Mouse (Mus musculus): Measurements from ENCODE around the gene Elac2. TPM values are rescaled to one million over a fixed set of nuclear protein-coding genes. Genes with fewer than 3 reads are reported as not detected.
A peak's percentile ranks its signal among the peaks of the same experiment; 100 is the strongest.

Gene Elac2
- polyA plus RNA-seq (2015; fragmentation: Nextera tagmentation; extraction: Ambion mirVana), result 23.8 and 28.4 TPM in 2 replicates

- peak within 1 kb of the TSS; percentile 83 for H3K9ac ChIP-seq
Measured at GRCm38 (mm10) chr11:64978720-64979488, at the start of gene Elac2. TSS of gene Elac2 (plus strand) at chr11:64979038.

GRCm38 (mm10) chr11:64929130-64929529 lies 49.7 kb upstream of the Elac2 start:
- no peaks in the 10 kb centered on the region for H3K36me3 ChIP-seq
- no peak for ATAC-seq (ENCODE audit: insufficient number of reproducible peaks, insufficient read depth, low FRiP score, low TSS enrichment, low read depth)
- no peaks in the 10 kb centered on the region for H3K27me3 ChIP-seq
- H3K9ac ChIP-seq, result no peak overlapping the region
- H3K4me3 ChIP-seq, result no peak overlapping the region
- H3K9me3 ChIP-seq, result no peaks in the 10 kb centered on the region
- H3K4me1 ChIP-seq, result no peaks in the 10 kb centered on the region
- H3K27ac ChIP-seq, result no peak overlapping the region
- H3K4me2 ChIP-seq, result no peak overlapping the region
- WGBS, result 90% methylated on average over 2 of the region's 2 CpGs

More at GRCm38 (mm10) chr11:64978720-64979488, at the start of gene Elac2:
- no peaks in the 10 kb centered on the region for H3K9me3 ChIP-seq
- ATAC-seq (ENCODE audit: insufficient number of reproducible peaks, insufficient read depth, low FRiP score, low TSS enrichment, low read depth), result peak; percentile 98
- no peaks in the 10 kb centered on the region for H3K27me3 ChIP-seq
- H3K4me2 ChIP-seq, result peak within 1 kb of the TSS; percentile 86
- peak within 1 kb of the TSS; percentile 94 for H3K4me3 ChIP-seq
- no peak within 1 kb of the TSS for H3K27ac ChIP-seq
- peaks cover 17% of the 10 kb centered on the region for H3K4me1 ChIP-seq
- WGBS, result under 1% methylated on average over 65 of the region's 65 CpGs
- H3K36me3 ChIP-seq, result peaks cover 25% of the 10 kb centered on the region

GRCm38 (mm10) chr11:64931060-64931770 lies 47.6 kb upstream of the Elac2 start:
- H3K36me3 ChIP-seq, result no peaks in the 10 kb centered on the region
- no peak overlapping the region for H3K4me3 ChIP-seq
- no peak overlapping the region for H3K27ac ChIP-seq
- H3K4me2 ChIP-seq, result no peak overlapping the region
- H3K4me1 ChIP-seq, result peaks cover 4% of the 10 kb centered on the region; the same call in 1 of the 2 replicates
- no peak overlapping the region for H3K9ac ChIP-seq
- no peaks in the 10 kb centered on the region for H3K9me3 ChIP-seq
- no peaks in the 10 kb centered on the region for H3K27me3 ChIP-seq
- 58% methylated on average over 11 of the region's 11 CpGs for WGBS
- no peak for ATAC-seq (ENCODE audit: insufficient number of reproducible peaks, insufficient read depth, low FRiP score, low TSS enrichment, low read depth)

GRCm38 (mm10) chr11:64937226-64937625 lies 41.6 kb upstream of the Elac2 start:
- 40% methylated on average over 2 of the region's 2 CpGs for WGBS
- H3K4me3 ChIP-seq, result no peak overlapping the region

GRCm38 (mm10) chr11:64941193-64941592 lies 37.6 kb upstream of the Elac2 start:
- no peak overlapping the region for H3K27ac ChIP-seq
- H3K9ac ChIP-seq, result no peak overlapping the region
- no peaks in the 10 kb centered on the region for H3K27me3 ChIP-seq
- WGBS, result 86% methylated on average over 2 of the region's 2 CpGs
- no peak overlapping the region for H3K4me3 ChIP-seq
- H3K4me2 ChIP-seq, result no peak overlapping the region
- no peaks in the 10 kb centered on the region for H3K9me3 ChIP-seq
- ATAC-seq (ENCODE audit: insufficient number of reproducible peaks, insufficient read depth, low FRiP score, low TSS enrichment, low read depth), result no peak
- H3K4me1 ChIP-seq, result peaks cover 16% of the 10 kb centered on the region
- H3K36me3 ChIP-seq, result no peaks in the 10 kb centered on the region

More at GRCm38 (mm10) chr11:64937226-64937625, 41.6 kb upstream of the Elac2 start:
- no peak overlapping the region for H3K9ac ChIP-seq
- no peaks in the 10 kb centered on the region for H3K27me3 ChIP-seq
- H3K36me3 ChIP-seq, result no peaks in the 10 kb centered on the region
- H3K27ac ChIP-seq, result no peak overlapping the region
- H3K9me3 ChIP-seq, result no peaks in the 10 kb centered on the region
- no peak for ATAC-seq (ENCODE audit: insufficient number of reproducible peaks, insufficient read depth, low FRiP score, low TSS enrichment, low read depth)
- no peak overlapping the region for H3K4me2 ChIP-seq
- H3K4me1 ChIP-seq, result peaks cover 20% of the 10 kb centered on the region

GRCm38 (mm10) chr11:64949782-64950181 lies 29.1 kb upstream of the Elac2 start:
- H3K4me1 ChIP-seq, result peaks cover 8% of the 10 kb centered on the region
- H3K27ac ChIP-seq, result no peak overlapping the region
- H3K27me3 ChIP-seq, result no peaks in the 10 kb centered on the region
- no peak for ATAC-seq (ENCODE audit: insufficient number of reproducible peaks, insufficient read depth, low FRiP score, low TSS enrichment, low read depth)
- no peaks in the 10 kb centered on the region for H3K9me3 ChIP-seq
- H3K36me3 ChIP-seq, result no peaks in the 10 kb centered on the region
- H3K4me2 ChIP-seq, result no peak overlapping the region
- WGBS, result 59% methylated on average over 3 of the region's 3 CpGs
- no peak overlapping the region for H3K4me3 ChIP-seq
- H3K9ac ChIP-seq, result no peak overlapping the region

GRCm38 (mm10) chr11:64956962-64957729 lies 21.7 kb upstream of the Elac2 start:
- Histone ChIP-seq H3K36me3 (no peaks in the 10 kb centered on the region), H3K4me2 (peak overlapping the region; percentile 56), H3K27me3 (no peaks in the 10 kb centered on the region), H3K27ac (peak overlapping the region; percentile 51), H3K9ac (peak overlapping the region; percentile 40), H3K9me3 (no peaks in the 10 kb centered on the region), H3K4me3 (peak overlapping the region; percentile 25), H3K4me1 (peaks cover 32% of the 10 kb centered on the region)
- no peak for ATAC-seq (ENCODE audit: insufficient number of reproducible peaks, insufficient read depth, low FRiP score, low TSS enrichment, low read depth)
- WGBS, result 3% methylated on average over 16 of the region's 16 CpGs

- no peak overlapping the region for H3K9ac ChIP-seq
- H3K27me3 ChIP-seq, result no peaks in the 10 kb centered on the region
- no peak overlapping the region for H3K27ac ChIP-seq
- WGBS, result 91% methylated on average over 2 of the region's 2 CpGs
- no peak overlapping the region for H3K4me3 ChIP-seq
- H3K36me3 ChIP-seq, result no peaks in the 10 kb centered on the region
- H3K9me3 ChIP-seq, result no peaks in the 10 kb centered on the region
- no peak for ATAC-seq (ENCODE audit: insufficient number of reproducible peaks, insufficient read depth, low FRiP score, low TSS enrichment, low read depth)
- no peak overlapping the region for H3K4me2 ChIP-seq
- peaks cover 24% of the 10 kb centered on the region for H3K4me1 ChIP-seq
Measured at GRCm38 (mm10) chr11:64962629-64963028, 16.2 kb upstream of the Elac2 start.

GRCm38 (mm10) chr11:64968507-64968906 lies 10.3 kb upstream of the Elac2 start:
- H3K27me3 ChIP-seq, result peaks cover 16% of the 10 kb centered on the region
- no peaks in the 10 kb centered on the region for H3K36me3 ChIP-seq
- no peak for ATAC-seq (ENCODE audit: insufficient number of reproducible peaks, insufficient read depth, low FRiP score, low TSS enrichment, low read depth)
- WGBS, result 4% methylated on average over 3 of the region's 3 CpGs
- H3K9ac ChIP-seq, result no peak overlapping the region
- H3K4me2 ChIP-seq, result no peak overlapping the region
- H3K27ac ChIP-seq, result no peak overlapping the region
- no peak overlapping the region for H3K4me3 ChIP-seq
- H3K9me3 ChIP-seq, result no peaks in the 10 kb centered on the region
- H3K4me1 ChIP-seq, result peaks cover 33% of the 10 kb centered on the region

GRCm38 (mm10) chr11:64968939-64969342 lies 9.9 kb upstream of the Elac2 start:
- no peak overlapping the region for H3K4me3 ChIP-seq
- WGBS, result 39% methylated on average over 4 of the region's 4 CpGs
- H3K36me3 ChIP-seq, result no peaks in the 10 kb centered on the region
- H3K27me3 ChIP-seq, result peaks cover 16% of the 10 kb centered on the region
- peaks cover 33% of the 10 kb centered on the region for H3K4me1 ChIP-seq
- no peak overlapping the region for H3K4me2 ChIP-seq
- H3K9me3 ChIP-seq, result no peaks in the 10 kb centered on the region
- H3K27ac ChIP-seq, result no peak overlapping the region
- ATAC-seq (ENCODE audit: insufficient number of reproducible peaks, insufficient read depth, low FRiP score, low TSS enrichment, low read depth), result no peak
- H3K9ac ChIP-seq, result no peak overlapping the region

- no peak overlapping the region for H3K4me3 ChIP-seq
- WGBS, result 72% methylated on average over 3 of the region's 3 CpGs
- H3K4me2 ChIP-seq, result no peak overlapping the region
- H3K4me1 ChIP-seq, result peaks cover 25% of the 10 kb centered on the region
- no peaks in the 10 kb centered on the region for H3K9me3 ChIP-seq
- no peak overlapping the region for H3K9ac ChIP-seq
- ATAC-seq (ENCODE audit: insufficient number of reproducible peaks, insufficient read depth, low FRiP score, low TSS enrichment, low read depth), result no peak
- no peak overlapping the region for H3K27ac ChIP-seq
- no peaks in the 10 kb centered on the region for H3K36me3 ChIP-seq
- peaks cover 16% of the 10 kb centered on the region for H3K27me3 ChIP-seq
Measured at GRCm38 (mm10) chr11:64971471-64971988, 7.3 kb upstream of the Elac2 start.
